Mouse (Mus musculus) hindbrain, embryonic 12.5 days (tissue): ENCODE measurements around the gene Frs2. TPM values are rescaled to one million over a fixed set of nuclear protein-coding genes. Genes with fewer than 3 reads are reported as not detected.

Source experiments
- polyA plus RNA-seq: library from polyadenylated mRNA; unstranded; fragments of >200 nt; fragmentation: Nextera tagmentation; extraction: Ambion mirVana; gene quantifications from 2 replicates; pipeline ENCODE4 v1.2.1, GENCODE M21; 2016

Gene Frs2
- polyA plus RNA-seq, 1 experiment from 2014 or later = 25.3 TPM

Other genes starting within 250 kb of the Frs2 start
- 40.4 and 44.1 TPM in 2 replicates for gene Rab3ip, start 197.8 kb downstream of the Frs2 start, polyA plus RNA-seq
- not detected in 2 replicates for gene Gm10271, start 175.9 kb downstream of the Frs2 start, polyA plus RNA-seq
- 0.22 and 0.53 TPM in 2 replicates for gene Best3, start 162.2 kb downstream of the Frs2 start, polyA plus RNA-seq
- gene Lrrc10, start 103.2 kb downstream of the Frs2 start, polyA plus RNA-seq = not detected in 2 replicates
- gene Cct2, start 84.7 kb downstream of the Frs2 start, polyA plus RNA-seq = 247 and 251 TPM in 2 replicates
- gene Yeats4, start 76.0 kb upstream of the Frs2 start, polyA plus RNA-seq = 112 and 134 TPM in 2 replicates
- not detected in 2 replicates for gene 9530003J23Rik, start 90.2 kb upstream of the Frs2 start, polyA plus RNA-seq
- gene Lyz2, start 133.8 kb upstream of the Frs2 start, polyA plus RNA-seq = 16.9 and 17.5 TPM in 2 replicates
- not detected in 2 replicates for gene Lyz1, start 144.3 kb upstream of the Frs2 start, polyA plus RNA-seq
- 231 and 248 TPM in 2 replicates for gene Cpsf6, start 231.5 kb upstream of the Frs2 start, polyA plus RNA-seq